Mouse (Mus musculus) lung, postnatal 0 days (tissue): ENCODE data around the gene C1qtnf1.

ENCODE experiments used
- CTCF ChIP-seq: IDR thresholded peaks from 2 replicates; pipeline ENCODE4 v1.5.1; 2016; ENCODE audit warnings: antibody characterized with exemption, mild to moderate bottlenecking
- EP300 ChIP-seq: IDR thresholded peaks from 2 replicates; pipeline ENCODE4 v1.6.1; 2016; ENCODE audit warnings: antibody characterized with exemption, mild to moderate bottlenecking, control low read depth

DNA sequence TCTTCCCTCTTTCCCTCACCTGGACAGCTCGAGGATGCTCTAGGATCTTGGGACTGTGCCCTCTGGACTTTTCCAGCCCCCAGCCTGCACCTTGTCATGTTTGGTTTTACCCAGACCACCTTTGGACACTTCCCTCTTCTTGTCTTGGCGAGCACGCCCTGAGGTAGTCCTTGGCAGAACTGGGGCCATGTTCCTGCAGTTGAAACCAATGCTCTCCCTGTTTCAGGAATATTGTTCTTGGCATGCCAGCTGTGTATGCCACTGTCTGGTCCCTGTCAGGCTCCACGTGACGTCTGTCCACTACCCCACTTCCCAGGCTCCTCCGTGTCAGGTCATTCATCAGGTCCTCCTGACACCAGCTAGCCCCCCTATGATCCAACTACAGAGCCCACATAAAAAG lies 49.3 kb upstream of the C1qtnf1 start:
- TF ChIP-seq CTCF: no peak
- no peak for TF ChIP-seq EP300
